Mouse (Mus musculus): Measurements from ENCODE around the gene Foxo3. TPM values are rescaled to one million over a fixed set of nuclear protein-coding genes. Genes with fewer than 3 reads are reported as not detected.

The Foxo3 gene
- polyA plus RNA-seq, 1 experiment from 2014 or later: 9.0 TPM

- no peaks in the 10 kb centered on the region for H3K27me3 ChIP-seq (ENCODE audit: insufficient read depth, low read length)
- H3K9me3 ChIP-seq (ENCODE audit: low read depth, low read length): no peaks in the 10 kb centered on the region
- H3K36me3 ChIP-seq (ENCODE audit: insufficient read depth): no peaks in the 10 kb centered on the region
- no peak for TF ChIP-seq CTCF (IDR thresholded peaks at IDR 0.05; ENCODE audit: low read depth)
- no peak overlapping the region for H3K9ac ChIP-seq
- ATAC-seq (ENCODE audit: insufficient read depth): no peak
- H3K4me3 ChIP-seq (ENCODE audit: low read depth, low read length): no peak overlapping the region
- WGBS: 91% methylated on average over 3 of the region's 3 CpGs
- no peak overlapping the region for H3K4me2 ChIP-seq
- no peak for DNase-seq
- H3K27ac ChIP-seq (ENCODE audit: low read depth): no peak overlapping the region
- peaks cover 47% of the 10 kb centered on the region for H3K4me1 ChIP-seq (ENCODE audit: insufficient read depth)
These were observed 30.9 kb downstream of the Foxo3 start for GRCm38 (mm10) chr10:42245636-42246035.

- Histone ChIP-seq H3K27ac (ENCODE audit: low read depth) (peak overlapping the region; percentile 54; the same call in 1 of the 2 replicates), H3K9me3 (ENCODE audit: low read depth, low read length) (no peaks in the 10 kb centered on the region), H3K36me3 (ENCODE audit: insufficient read depth) (no peaks in the 10 kb centered on the region), H3K9ac (no peak overlapping the region), H3K4me1 (ENCODE audit: insufficient read depth) (peaks cover 43% of the 10 kb centered on the region), H3K4me3 (ENCODE audit: low read depth, low read length) (no peak overlapping the region), H3K27me3 (ENCODE audit: insufficient read depth, low read length) (no peaks in the 10 kb centered on the region), H3K4me2 (no peak overlapping the region)
- no peak for TF ChIP-seq CTCF (IDR thresholded peaks at IDR 0.05; ENCODE audit: low read depth)
- 71% methylated on average over 3 of the region's 3 CpGs for WGBS
- no peak for DNase-seq
- peak; percentile 26; the same call in 1 of the 2 replicates for ATAC-seq (ENCODE audit: insufficient read depth)
These were observed 31.3 kb downstream of the Foxo3 start for GRCm38 (mm10) chr10:42245256-42245601.

DNA sequence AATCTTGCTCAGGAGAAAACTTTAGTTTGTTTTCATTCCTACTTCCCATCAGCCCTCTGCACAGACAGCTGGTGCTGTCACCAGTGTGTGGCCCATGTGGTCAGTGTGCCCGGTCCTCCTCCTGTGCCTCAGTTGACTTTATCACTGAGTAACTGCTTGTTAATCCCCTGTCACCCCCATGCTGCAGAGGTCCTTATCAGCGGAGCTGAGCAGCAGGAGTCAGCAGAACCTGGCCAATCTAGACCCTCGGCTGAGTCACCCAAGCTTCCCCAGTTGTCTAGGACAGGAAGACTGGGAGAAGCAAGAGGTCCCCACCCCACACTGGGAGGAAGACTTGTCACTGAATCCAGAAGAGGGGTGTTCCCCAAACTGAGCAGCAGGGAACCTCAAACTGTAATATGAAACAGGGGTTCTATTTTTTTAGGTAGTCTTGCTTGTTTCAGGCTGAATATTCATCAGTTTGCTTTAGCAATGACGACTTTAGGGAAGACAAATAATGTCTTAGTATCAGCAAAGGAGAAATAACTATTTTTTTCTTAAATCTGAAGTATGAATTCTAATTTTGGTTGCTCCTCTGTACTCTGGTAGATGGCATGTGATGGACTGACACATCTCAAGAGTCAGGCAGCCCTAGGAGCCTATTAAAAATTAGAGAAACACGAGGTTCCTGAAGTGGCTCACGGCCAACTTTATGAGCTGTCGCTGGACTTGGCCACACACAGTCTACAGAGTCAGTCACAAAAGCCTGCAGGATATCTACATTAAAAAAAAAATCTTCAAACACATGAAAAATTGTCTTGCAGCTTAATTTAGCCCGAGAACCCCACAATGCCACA lies 31.9 kb downstream of the Foxo3 start:
- WGBS: 26% methylated on average over 8 of the region's 8 CpGs
- DNase-seq (peak; percentile 83), ATAC-seq (ENCODE audit: insufficient read depth) (peak; percentile 70)
- Histone ChIP-seq H3K4me2 (no peak overlapping the region), H3K36me3 (ENCODE audit: insufficient read depth) (no peaks in the 10 kb centered on the region), H3K9ac (no peak overlapping the region), H3K4me3 (ENCODE audit: low read depth, low read length) (no peak overlapping the region), H3K4me1 (ENCODE audit: insufficient read depth) (peaks cover 39% of the 10 kb centered on the region), H3K9me3 (ENCODE audit: low read depth, low read length) (no peaks in the 10 kb centered on the region), H3K27me3 (ENCODE audit: insufficient read depth, low read length) (no peaks in the 10 kb centered on the region), H3K27ac (ENCODE audit: low read depth) (peak overlapping the region; percentile 63)
- no peak for TF ChIP-seq CTCF (IDR thresholded peaks at IDR 0.05; ENCODE audit: low read depth)

GRCm38 (mm10) chr10:42243925-42244324 lies 32.6 kb downstream of the Foxo3 start:
- Histone ChIP-seq H3K9me3 (ENCODE audit: low read depth, low read length) (no peaks in the 10 kb centered on the region), H3K4me3 (ENCODE audit: low read depth, low read length) (no peak overlapping the region), H3K4me2 (no peak overlapping the region), H3K27ac (ENCODE audit: low read depth) (no peak overlapping the region), H3K36me3 (ENCODE audit: insufficient read depth) (no peaks in the 10 kb centered on the region), H3K9ac (no peak overlapping the region), H3K4me1 (ENCODE audit: insufficient read depth) (peaks cover 32% of the 10 kb centered on the region), H3K27me3 (ENCODE audit: insufficient read depth, low read length) (no peaks in the 10 kb centered on the region)
- no peak for TF ChIP-seq CTCF (IDR thresholded peaks at IDR 0.05; ENCODE audit: low read depth)
- 81% methylated on average over 7 of the region's 7 CpGs for WGBS
- DNase-seq: no peak
- no peak for ATAC-seq (ENCODE audit: insufficient read depth)

GRCm38 (mm10) chr10:42242484-42242883 lies 34.1 kb downstream of the Foxo3 start:
- ATAC-seq (ENCODE audit: insufficient read depth) (no peak), DNase-seq (no peak)
- TF ChIP-seq CTCF (IDR thresholded peaks at IDR 0.05; ENCODE audit: low read depth): no peak
- H3K4me2 ChIP-seq: no peak overlapping the region
- no peaks in the 10 kb centered on the region for H3K27me3 ChIP-seq (ENCODE audit: insufficient read depth, low read length)
- 73% methylated on average over 6 of the region's 6 CpGs for WGBS
- H3K9me3 ChIP-seq (ENCODE audit: low read depth, low read length): no peaks in the 10 kb centered on the region
- H3K9ac ChIP-seq: no peak overlapping the region
- H3K36me3 ChIP-seq (ENCODE audit: insufficient read depth): no peaks in the 10 kb centered on the region
- peaks cover 24% of the 10 kb centered on the region for H3K4me1 ChIP-seq (ENCODE audit: insufficient read depth)
- H3K4me3 ChIP-seq (ENCODE audit: low read depth, low read length): no peak overlapping the region
- no peak overlapping the region for H3K27ac ChIP-seq (ENCODE audit: low read depth)

DNA sequence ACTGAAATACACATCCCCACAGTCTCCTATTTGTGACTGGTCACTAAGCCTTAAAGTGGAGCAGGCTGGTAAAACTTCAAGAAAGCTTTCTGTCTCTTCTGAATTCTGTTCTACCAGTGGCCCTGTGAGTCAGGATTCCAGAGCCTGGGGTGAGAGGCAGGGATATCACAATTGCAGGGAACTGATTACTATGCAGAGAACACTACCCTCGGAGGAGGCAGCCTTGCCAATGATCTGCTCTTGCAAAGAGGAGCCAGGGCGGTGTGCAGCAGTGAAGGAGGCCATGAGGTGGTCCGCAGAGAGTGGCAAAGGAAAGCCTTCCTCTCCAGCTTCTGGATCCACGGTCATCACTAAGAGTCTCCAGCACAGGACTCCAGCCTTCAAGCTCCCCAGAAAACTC lies 34.8 kb downstream of the Foxo3 start:
- no peak for DNase-seq
- peaks cover 21% of the 10 kb centered on the region for H3K4me1 ChIP-seq (ENCODE audit: insufficient read depth)
- no peak for TF ChIP-seq CTCF (IDR thresholded peaks at IDR 0.05; ENCODE audit: low read depth)
- H3K36me3 ChIP-seq (ENCODE audit: insufficient read depth): no peaks in the 10 kb centered on the region
- no peaks in the 10 kb centered on the region for H3K27me3 ChIP-seq (ENCODE audit: insufficient read depth, low read length)
- WGBS: 75% methylated on average over 4 of the region's 4 CpGs
- no peak overlapping the region for H3K4me3 ChIP-seq (ENCODE audit: low read depth, low read length)
- no peak for ATAC-seq (ENCODE audit: insufficient read depth)
- no peak overlapping the region for H3K27ac ChIP-seq (ENCODE audit: low read depth)
- H3K9ac ChIP-seq: no peak overlapping the region
- no peak overlapping the region for H3K4me2 ChIP-seq
- H3K9me3 ChIP-seq (ENCODE audit: low read depth, low read length): no peaks in the 10 kb centered on the region

DNA sequence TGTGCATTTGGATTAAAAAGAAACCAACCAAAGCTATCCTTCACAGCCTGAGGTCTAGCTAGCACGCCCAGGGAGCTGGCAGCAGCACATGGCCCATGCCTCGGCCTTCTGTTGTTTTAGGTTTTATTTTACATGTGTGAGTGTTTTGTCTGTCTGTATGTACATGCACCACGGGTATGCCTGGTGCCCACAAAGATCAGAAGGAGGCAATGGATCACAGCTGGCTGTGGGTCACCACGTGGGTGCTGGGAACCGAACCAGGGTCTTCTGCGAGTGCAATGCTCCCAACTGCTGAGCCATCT lies 36.8 kb downstream of the Foxo3 start:
- H3K4me2 ChIP-seq: no peak overlapping the region
- H3K36me3 ChIP-seq (ENCODE audit: insufficient read depth): no peaks in the 10 kb centered on the region
- no peaks in the 10 kb centered on the region for H3K9me3 ChIP-seq (ENCODE audit: low read depth, low read length)
- H3K27ac ChIP-seq (ENCODE audit: low read depth): no peak overlapping the region
- no peak for TF ChIP-seq CTCF (IDR thresholded peaks at IDR 0.05; ENCODE audit: low read depth)
- no peak overlapping the region for H3K9ac ChIP-seq
- WGBS: 94% methylated on average over 6 of the region's 6 CpGs
- H3K27me3 ChIP-seq (ENCODE audit: insufficient read depth, low read length): no peaks in the 10 kb centered on the region
- DNase-seq: no peak
- H3K4me3 ChIP-seq (ENCODE audit: low read depth, low read length): no peak overlapping the region
- peaks cover 10% of the 10 kb centered on the region for H3K4me1 ChIP-seq (ENCODE audit: insufficient read depth)
- ATAC-seq (ENCODE audit: insufficient read depth): no peak

Measured in lung, embryonic 14.5 days (tissue).